Mouse (Mus musculus): Measurements from ENCODE around the gene G530012D18Rik.
"Not testable (repeated sequence)": the region's sequence is repeated elsewhere in the genome, so short reads cannot be mapped to it uniquely, and the experiment has no call there.

Gene G530012D18Rik

DNA sequence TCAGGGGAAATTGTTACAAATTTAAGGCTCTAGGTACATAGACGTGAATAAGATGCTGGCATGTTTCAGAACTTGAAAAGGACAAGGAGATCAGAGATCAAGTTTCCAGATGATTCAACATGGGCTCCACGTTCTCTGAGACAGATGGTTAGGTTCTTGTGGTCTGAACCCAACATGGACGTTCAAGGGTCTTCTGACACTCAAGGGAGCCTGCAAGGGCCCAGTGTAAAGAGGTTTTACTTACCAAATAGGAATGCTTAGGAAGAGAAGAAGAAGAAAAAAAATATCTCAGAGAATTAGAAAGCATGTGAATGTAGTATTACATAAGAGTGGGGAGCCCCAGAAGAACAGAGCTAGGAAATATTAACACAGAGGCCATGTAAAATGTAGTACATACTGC lies 40.3 kb downstream of the G530012D18Rik start:
- not testable (repeated sequence) for ATAC-seq (ENCODE audit: low TSS enrichment)

DNA sequence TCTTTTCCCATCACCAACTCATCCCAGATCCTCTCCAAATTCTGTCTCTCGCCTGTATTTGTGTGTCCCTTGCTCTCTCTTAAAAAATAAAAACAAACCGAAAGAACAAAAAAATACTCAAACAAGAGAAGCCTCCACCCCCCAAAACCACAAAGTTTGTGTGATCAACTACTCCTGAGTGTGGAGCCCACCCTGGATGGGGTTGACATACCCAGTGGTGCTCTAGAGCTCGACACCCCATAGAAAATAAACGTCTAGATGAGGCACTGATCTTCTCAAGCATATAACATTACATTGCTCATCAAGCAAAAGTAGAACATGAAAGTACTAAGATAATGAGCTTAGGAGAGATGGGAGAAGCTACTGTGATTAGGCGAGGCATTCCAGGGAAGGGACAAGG lies 41.7 kb downstream of the G530012D18Rik start:
- ATAC-seq (ENCODE audit: low TSS enrichment), result not testable (repeated sequence)

DNA sequence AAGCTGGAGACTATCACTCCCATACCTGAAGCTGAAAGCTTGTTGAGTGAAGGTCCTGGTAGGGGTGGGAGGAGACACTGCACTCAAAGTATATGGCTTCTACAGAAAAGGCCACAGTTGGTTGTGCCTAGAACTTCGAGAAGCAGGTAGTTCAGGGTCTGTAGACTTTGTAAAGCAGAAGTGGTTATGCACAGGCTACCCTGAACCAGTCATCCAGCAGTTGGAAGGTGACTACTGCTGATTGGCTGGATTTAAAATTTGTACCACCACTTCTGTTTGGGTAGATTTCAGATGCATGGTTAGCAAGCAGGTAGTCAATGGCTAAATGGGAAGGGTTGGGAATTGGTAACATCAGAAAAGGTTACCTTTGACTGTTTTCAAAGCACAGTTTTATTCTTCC lies 43.2 kb downstream of the G530012D18Rik start:
- ATAC-seq (ENCODE audit: low TSS enrichment), result not testable (repeated sequence)

Data from frontal cortex, adult (tissue).